Mouse (Mus musculus): ENCODE measurements around the gene Luzp1.

DNA sequence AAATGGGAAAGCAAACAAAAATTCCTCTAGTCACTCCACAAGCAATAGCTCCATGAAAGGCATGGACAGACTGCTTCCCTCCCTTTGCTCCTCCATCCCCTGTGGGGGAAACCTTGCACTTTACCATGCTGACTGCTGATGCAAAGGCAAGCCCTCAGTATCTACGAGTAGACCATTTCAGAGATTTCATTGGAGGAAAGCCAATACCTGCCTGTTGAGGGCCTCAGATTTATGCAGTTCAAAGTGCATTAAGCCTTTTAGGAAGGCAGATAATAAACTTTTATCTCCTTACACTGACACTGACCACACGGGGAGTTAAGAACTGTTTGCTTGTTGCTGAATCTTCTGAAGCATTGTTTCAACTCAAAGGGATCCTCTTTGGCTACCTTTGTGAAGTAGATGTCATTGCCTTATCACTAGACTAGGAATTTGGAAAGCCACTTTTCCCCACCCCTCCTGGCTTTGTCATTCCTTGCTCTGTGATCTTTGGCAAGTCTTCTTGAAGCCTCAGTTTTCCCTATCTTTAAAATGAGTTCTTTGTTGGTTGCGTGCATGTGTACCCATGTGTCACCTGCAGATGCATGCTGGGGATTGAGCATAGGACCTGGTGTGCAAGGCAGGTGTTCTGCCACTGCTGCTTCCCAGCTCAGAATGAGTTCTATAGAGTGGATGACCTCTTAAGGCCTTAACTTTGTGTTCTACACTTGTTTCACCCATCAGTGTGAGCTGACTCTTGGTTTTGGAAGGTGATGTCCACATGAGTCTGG lies 76.9 kb downstream of the Luzp1 start:
- TF ChIP-seq POLR2A (IDR thresholded peaks at IDR 0.05; ENCODE audit: extremely low read depth, insufficient read depth, low read length) (no peak), CTCF (IDR thresholded peaks at IDR 0.05; ENCODE audit: extremely low read depth, insufficient read depth, low read length) (no peak)

Measured in cortical plate, adult 2 months (tissue).